Mouse (Mus musculus) gastrocnemius, adult 8-10 months (tissue): ENCODE measurements at regions not wholly inside any gene's neighbourhood (a gene's known extent, or its start where the extent isn't known, plus 50 kb on each side); places are given as distances from the start of the nearest gene placed in this dataset.

ENCODE experiments used
- DNase-seq, 2 experiments: peaks; one replicate each; pipeline ENCODE4 v3.0.0; 2022; ENCODE audit warnings: low spot score in 2 of 2

- DNase-seq: no peak
Measured at GRCm38 (mm10) chr6:95179993-95180392, 63.0 kb downstream of the Kbtbd8 start.

GRCm38 (mm10) chr6:95182238-95182637 is 65.2 kb downstream of the Kbtbd8 start:
- no peak for DNase-seq

GRCm38 (mm10) chr6:95185074-95185931 is 68.3 kb downstream of the Kbtbd8 start:
- DNase-seq: no peak

GRCm38 (mm10) chr6:95196631-95197030 is 79.6 kb downstream of the Kbtbd8 start:
- DNase-seq: no peak

GRCm38 (mm10) chr6:95198611-95199010 is 81.6 kb downstream of the Kbtbd8 start:
- DNase-seq: no peak

- DNase-seq: no peak
Measured at GRCm38 (mm10) chr6:95202291-95202790, 85.3 kb downstream of the Kbtbd8 start.

GRCm38 (mm10) chr6:95202978-95203377 is 85.9 kb downstream of the Kbtbd8 start:
- DNase-seq: no peak

- no peak for DNase-seq
Measured at GRCm38 (mm10) chr6:95204231-95204630, 87.2 kb downstream of the Kbtbd8 start.

- DNase-seq: no peak
Measured at GRCm38 (mm10) chr6:95207063-95207462, 90.0 kb downstream of the Kbtbd8 start.

- no peak for DNase-seq
Measured at GRCm38 (mm10) chr6:95217431-95217830, 100.4 kb downstream of the Kbtbd8 start.

- DNase-seq: no peak
Measured at GRCm38 (mm10) chr6:95218830-95219229, 101.8 kb downstream of the Kbtbd8 start.

GRCm38 (mm10) chr6:95223537-95223936 is 98.4 kb upstream of the Gm10234 start:
- peak; percentile 16 to 26 for DNase-seq

- no peak for DNase-seq
Measured at GRCm38 (mm10) chr6:95229885-95230284, 92.0 kb upstream of the Gm10234 start.

- DNase-seq: no peak
Measured at GRCm38 (mm10) chr6:95234712-95235111, 87.2 kb upstream of the Gm10234 start.

GRCm38 (mm10) chr6:95243657-95244056 is 78.3 kb upstream of the Gm10234 start:
- DNase-seq: no peak

GRCm38 (mm10) chr6:95244911-95245310 is 77.0 kb upstream of the Gm10234 start:
- no peak for DNase-seq

GRCm38 (mm10) chr6:95256303-95256702 is 65.6 kb upstream of the Gm10234 start:
- DNase-seq: no peak

- no peak for DNase-seq
Measured at GRCm38 (mm10) chr6:95261001-95261400, 60.9 kb upstream of the Gm10234 start.

GRCm38 (mm10) chr6:95264011-95264869 is 57.7 kb upstream of the Gm10234 start:
- no peak for DNase-seq

GRCm38 (mm10) chr6:95269524-95269923 is 52.4 kb upstream of the Gm10234 start:
- DNase-seq: no peak
